Mouse (Mus musculus) cerebellum, adult 8-10 months (tissue): ENCODE data around the gene Zfp622.
"Not testable (repeated sequence)": the region's sequence is repeated elsewhere in the genome, so short reads cannot be mapped to it uniquely, and the experiment has no call there.

ENCODE experiments used
- DNase-seq: peaks from one replicate; pipeline ENCODE4 v3.0.0; 2022

The Zfp622 gene

DNA sequence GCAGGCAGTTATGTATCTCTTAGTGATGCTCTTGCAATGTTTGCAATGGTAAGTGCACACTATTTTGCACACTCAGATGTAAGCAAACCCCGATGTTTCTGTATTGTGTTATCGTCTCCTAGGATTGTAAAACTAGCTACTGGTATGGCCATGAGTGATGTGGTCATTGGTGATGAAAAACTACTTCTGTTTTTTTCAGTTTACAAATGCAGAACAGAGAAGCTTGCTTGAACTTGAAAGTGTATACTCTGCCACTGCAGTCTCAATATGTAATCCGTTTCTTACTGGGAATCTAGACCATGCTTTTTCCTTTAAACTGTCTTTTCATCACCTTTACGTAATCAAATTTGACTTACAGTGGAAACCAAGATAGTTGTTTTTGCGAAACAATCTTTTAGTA lies 11.4 kb upstream of the Zfp622 start:
- DNase-seq, result no peak

GRCm38 (mm10) chr15:25974352-25974751 lies 9.8 kb upstream of the Zfp622 start:
- no peak for DNase-seq

- no peak for DNase-seq
Observed at GRCm38 (mm10) chr15:25975810-25976209, 8.4 kb upstream of the Zfp622 start.

GRCm38 (mm10) chr15:25983614-25984013 lies 552 bp upstream of the Zfp622 start:
- DNase-seq, result not testable (repeated sequence)

DNA sequence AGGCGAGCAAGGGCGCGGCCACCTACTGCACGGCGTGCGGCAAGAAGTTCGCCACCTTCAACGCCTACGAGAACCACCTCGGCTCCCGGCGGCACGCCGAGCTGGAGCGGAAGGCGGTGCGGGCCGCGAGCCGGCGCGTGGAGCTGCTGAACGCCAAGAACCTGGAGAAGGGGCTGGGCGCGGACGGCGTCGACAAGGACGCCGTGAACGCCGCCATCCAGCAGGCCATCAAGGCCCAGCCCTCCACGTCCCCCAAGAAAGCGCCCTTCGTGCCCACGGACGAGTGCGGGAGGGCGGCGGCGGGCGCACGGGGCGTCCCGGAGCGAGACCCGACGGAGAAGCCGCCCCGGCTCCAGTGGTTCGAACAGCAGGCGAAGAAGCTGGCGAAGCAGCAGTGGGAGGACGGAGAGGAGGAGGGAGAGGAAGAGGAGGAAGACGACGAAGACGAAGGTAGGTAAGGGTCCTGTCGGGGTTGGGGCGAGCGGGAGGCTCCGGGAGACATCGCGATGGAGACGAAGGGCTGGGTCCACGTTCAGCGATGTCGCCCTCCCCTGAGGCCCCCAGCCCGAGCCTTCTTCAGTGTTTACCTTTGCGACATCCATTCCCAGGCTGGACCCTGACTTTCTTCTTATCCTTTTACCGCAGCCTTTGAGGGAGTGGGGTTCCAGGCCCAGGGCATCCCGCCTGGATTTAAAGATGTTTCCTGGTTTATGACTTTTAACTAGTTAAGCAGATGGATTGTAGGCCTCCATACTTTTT lies 747 bp downstream of the Zfp622 start:
- DNase-seq, result peak; percentile 10

DNA sequence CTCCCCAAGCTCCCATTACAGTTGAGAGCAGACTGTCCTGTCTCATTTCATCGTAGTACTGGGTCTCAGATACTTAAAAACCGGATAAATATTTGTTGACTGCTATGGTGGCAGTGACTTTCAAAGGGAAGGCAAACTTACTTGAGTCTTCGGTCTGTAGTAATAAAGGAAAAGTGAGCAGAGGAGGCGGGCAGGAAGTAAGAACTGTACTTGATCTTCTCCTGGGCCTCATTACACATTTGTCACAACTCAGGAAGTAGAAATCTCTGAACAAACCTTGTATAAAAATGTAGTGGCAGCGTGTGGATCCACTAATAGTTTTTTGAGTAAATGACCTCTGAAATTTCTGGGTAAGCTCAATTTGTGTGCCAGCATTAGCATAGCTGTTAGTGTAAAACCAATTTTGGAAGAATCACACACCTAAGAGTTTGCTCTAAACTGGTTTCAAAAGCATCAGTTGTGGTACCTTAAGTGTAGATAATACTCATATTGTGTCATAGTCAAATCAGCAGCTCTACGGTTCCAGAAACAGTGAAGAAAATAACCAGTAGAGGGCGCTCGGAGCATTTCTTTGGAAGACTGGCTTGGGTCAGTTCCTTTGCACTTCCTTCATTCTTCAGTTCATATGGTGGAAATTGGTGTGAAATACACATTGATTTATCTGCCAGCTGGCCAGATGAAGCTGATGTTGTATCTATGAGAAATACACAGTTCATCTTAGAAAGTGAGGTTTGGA lies 9.0 kb downstream of the Zfp622 start:
- DNase-seq, result peak; percentile 49

DNA sequence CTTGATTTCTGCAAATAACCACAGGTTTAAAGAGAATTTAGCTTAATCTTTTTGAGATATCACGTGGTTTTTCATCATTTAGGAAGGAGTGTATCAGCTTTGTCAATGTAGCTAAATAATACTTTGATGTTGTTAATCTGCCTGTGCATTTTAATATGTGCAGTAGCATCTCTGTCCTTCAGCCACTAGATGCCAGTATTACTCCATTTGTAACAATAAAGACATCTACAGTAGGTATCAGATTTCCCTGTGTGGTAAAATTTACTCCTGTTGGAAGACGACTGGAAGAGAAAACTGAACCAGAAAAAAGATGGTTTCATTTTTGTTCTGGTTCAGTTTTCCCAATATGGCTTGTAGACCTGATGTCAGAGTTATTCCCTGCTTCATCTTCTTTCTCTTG lies 11.4 kb downstream of the Zfp622 start:
- DNase-seq, result no peak

DNA sequence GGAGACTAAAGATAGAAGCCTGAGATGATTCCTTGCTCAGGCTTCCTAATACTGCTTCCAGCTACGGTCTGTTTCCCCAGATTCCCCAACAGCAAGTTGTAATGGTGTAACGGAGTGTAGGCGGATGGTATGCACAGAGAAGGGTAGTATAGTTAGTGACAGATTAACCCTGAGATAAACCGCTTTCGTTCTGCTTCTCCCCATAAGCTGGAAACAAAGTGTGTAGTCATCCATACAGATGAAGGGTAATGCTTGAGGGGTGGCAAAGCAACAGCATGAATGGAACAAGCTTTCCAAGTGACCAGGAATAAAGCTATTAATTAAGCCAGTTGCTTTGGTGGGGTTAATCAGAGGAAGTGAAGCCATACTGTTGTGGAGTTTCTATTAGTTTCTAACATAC lies 15.4 kb downstream of the Zfp622 start:
- DNase-seq, result not testable (repeated sequence)

DNA sequence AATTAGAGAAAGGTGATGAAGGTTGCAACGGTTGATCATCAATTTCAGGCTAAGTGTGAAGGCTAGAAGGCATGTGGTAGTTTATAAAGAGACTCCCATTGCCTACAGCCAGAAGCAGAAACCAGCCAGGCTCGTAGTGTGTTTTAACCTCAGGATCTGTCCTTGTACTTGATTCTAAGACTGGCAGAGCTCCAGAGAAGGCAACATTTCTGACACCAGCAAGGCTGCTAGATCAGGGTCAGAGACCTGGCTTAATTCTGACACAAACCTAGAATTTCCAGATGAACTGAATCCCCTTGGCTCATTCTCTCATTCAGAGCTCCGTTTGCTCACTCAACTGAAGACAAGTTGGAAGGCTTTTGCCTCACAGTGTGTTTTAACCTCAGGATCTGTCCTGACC lies 24.5 kb downstream of the Zfp622 start:
- DNase-seq, result no peak

DNA sequence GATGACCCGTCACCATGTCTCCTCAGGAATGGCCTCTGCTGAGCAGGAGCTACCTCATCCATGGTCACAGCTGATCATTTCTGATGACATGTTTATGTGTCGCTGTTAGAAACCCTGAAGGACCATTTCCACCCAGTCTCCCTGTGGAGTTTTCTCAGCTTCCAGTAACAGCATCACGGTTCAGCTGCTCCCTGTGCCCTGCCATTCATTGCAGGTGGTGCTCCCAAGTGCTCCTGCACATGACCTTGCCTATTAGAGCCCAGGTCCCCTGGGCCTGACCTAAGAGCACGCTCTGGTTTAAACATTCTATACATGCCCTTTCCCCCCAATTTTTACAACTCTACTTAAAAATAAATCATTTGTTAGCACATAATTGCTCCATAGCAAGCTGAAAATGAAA lies 28.7 kb downstream of the Zfp622 start:
- no peak for DNase-seq

DNA sequence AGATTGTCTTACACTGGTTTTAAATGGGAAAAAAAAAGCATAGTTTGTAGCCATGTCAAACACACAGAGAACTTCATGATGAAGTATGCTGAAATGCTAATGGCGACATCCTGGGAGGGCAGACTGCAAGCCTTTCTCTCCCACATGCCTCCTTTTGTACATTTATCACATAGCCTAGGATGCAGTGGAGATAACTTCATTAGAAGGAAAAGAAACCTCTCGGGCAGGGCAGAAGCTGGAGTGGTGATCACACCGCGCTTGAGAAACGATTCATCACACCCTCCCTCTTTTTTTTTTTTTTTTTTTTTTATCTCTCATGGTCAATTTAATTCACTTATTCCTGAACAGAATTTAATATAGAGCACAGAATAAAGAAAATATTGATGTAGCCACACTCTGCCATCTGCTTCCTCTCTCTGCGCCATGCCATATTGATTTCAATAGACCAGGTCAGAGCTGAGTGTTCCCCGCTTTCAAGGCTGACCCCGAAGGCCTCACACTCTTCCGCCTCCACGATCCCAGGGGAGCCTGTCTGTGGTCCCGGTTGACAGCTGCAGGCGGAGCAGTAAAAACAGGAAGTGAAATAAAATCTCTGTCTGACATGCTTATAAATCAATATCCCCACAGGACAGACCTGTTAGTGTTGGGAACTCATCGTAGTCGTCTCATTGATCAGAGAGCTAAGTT lies 32.0 kb downstream of the Zfp622 start:
- DNase-seq, result no peak

DNA sequence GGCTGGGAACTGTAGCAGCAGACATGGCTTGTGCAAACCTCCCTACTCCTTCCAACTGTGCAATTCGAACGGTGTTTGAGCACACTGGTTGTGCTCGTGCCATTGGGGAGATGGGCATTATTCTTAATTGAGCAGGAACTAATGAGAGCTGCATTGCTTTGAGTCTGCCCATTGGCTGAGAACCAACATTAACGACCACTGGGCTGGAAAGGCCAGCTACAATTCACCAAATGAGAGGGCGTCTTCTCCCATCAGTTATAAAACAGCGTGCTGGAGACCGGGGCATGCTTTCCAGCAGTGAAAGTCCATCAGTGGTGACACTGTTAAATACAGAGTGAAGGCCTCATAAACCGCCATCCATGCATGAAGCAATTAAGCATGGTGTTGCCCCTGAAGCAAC lies 37.6 kb downstream of the Zfp622 start:
- no peak for DNase-seq

DNA sequence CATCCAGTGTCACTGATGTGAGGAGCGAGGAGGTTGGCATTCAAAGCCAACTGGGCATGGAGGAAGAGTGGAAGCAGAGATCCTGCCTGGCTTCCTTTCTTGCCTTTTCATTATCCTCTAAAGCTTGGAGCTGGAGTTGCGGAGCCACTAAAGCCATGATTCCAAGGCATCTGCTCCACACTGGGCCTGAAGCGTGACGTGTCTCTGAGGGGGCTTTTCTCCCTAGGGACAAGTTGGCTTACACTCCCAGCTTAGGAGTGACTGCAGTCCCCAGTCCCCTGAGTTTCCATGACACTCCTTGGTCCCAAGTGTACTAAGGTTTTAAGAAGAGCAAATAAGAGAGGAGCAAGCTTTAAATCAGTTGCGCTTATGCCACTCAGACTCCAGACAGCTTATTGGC lies 38.5 kb downstream of the Zfp622 start:
- DNase-seq, result no peak

DNA sequence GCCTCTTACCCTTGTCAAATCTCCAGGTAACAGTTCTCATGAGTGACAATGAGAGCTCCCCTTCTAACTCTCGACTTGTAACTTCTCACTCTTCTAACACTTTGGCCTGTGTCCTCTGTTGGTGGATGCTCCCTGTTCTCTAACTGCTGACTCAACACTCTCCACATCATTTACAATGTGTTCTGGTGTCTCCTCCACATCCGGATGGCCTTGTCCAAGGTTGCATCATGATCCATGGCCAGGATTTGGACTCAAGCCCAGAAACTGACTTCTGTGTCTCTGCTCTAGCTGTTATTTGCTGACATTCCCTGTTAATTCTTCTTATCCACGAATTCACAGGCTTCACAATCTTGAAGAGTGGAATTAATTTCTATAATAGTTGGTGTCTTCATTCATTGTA lies 47.5 kb downstream of the Zfp622 start:
- DNase-seq, result no peak

DNA sequence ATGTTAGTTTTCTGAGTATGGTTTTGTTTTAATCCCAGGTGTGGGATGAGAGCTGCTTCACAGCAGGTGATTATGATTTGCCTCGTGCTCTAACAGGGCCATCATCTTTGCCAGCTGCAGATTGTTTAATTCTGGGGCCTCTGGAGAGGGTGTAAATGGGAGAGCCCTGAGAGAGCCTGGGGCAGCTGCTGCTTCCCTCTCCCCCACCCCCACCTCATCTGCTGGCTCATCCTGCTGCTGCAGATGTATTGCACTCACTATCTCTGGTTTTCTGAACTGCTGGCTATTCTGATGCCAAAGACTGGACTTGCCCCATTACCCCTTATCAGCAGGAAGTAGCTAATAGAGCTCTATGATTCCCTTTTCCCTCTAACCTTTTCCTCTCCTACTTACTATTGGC lies 56.4 kb downstream of the Zfp622 start:
- DNase-seq, result no peak

DNA sequence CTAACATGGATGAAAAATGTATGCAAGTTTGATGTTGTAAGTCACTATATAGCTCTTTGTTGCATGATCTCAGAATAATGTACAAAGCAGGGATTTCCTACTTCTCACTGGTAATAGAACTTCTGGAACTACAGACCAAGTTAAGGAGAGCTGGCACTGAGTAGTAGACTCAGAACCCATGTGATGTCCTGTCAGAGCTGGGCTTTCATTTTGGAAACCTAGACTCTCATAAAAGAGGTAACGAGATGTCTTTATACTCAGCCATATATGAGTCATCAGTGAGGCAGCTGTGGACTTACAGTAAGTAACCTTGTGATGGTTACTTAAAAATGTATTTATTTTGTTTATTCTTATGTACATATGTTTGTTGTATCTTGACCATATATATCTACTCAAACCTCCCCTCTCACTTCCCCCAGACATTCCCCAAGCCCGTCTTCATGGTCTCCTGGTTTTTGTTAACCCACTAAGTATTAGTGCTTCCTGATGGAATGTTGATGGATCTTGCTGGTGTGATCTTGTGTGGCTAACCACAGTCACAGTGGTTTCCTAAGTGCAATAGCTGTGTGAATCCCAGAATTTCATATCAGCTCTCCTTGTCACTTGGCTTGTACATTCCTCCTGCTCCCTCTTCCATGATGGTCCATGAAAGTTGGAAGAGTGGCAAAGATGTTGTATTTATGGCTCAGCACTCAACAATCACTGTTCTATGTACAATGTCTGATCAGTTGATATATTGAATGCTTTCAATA lies 57.2 kb downstream of the Zfp622 start:
- DNase-seq, result no peak
